38 mouse cellular contexts compared by ENCODE assay signal in the genomic region with DNA sequence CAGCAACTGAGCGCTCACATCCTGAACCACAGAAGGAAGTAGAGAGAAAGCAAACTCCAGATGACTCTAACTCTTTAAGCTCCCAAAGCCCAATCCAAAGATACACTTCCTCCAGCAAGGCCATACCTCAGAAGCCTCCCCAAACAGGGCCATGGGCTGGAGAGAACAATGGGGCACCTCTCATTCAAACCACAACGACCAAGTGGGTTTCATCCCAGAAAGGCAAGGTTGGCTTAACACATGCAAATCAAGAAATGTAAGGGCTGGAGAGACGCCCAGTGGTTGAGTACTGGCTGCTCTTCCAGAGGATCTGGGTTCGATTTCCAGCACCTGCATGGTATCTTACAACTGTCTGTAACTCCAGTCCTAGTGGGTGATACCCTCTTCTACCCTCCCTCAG. TPM values are rescaled to one million over a fixed set of nuclear protein-coding genes. Genes with fewer than 3 reads are reported as not detected.
"Had no signal": no experiment of that assay in that cellular context is flagged by ENCODE, and none has a peak within 500 bp of the region (broad histone marks: within the 10 kb centered on the region; RNA-seq: fewer than 3 reads in every experiment).

No protein-coding gene starts in this region.

- H3K4me2 ChIP-seq: heart, embryonic 13.5 days; heart, embryonic 15.5 days; hindbrain, embryonic 12.5 days; hindbrain, embryonic 14.5 days; intestine, embryonic 15.5 days; limb, embryonic 12.5 days; liver, embryonic 11.5 days had no signal

- H3K27ac ChIP-seq: heart, embryonic 13.5 days; heart, embryonic 15.5 days; hindbrain, embryonic 12.5 days; hindbrain, embryonic 14.5 days; intestine, embryonic 15.5 days; layer of hippocampus, adult 2 months; left cerebral cortex, adult 2 months; limb, embryonic 10.5 days; limb, embryonic 12.5 days; liver, embryonic 14.5 days had no signal

- H3K9ac ChIP-seq: heart, embryonic 13.5 days; heart, embryonic 15.5 days; hindbrain, embryonic 12.5 days; hindbrain, embryonic 14.5 days; intestine, embryonic 15.5 days; limb, embryonic 12.5 days; liver, embryonic 14.5 days had no signal

- H3K4me1 ChIP-seq: hindbrain, embryonic 12.5 days; intestine, embryonic 15.5 days had no signal

- H3K27me3 ChIP-seq: heart, embryonic 13.5 days; heart, embryonic 15.5 days; hindbrain, embryonic 12.5 days; intestine, embryonic 15.5 days; limb, embryonic 12.5 days had no signal

- H3K9me3 ChIP-seq: heart, embryonic 13.5 days; heart, embryonic 15.5 days; hindbrain, embryonic 12.5 days; intestine, embryonic 15.5 days; limb, embryonic 10.5 days had no signal

- DNase-seq: gastrocnemius, postnatal 14 days; gastrocnemius, postnatal 36 days; heart, adult 18-20 months; heart, postnatal 14 days; heart, postnatal 36 days; kidney, adult 18-20 months; kidney, adult 8-10 months; kidney, postnatal 10 days; kidney, postnatal 25 days; kidney, postnatal 4 days; liver had no signal

- ATAC-seq: hindbrain, embryonic 16.5 days; inflammation-experienced regulatory T-cells, adult 6 months; intestine, embryonic 15.5 days; intestine, postnatal 0 days had no signal

- H3K4me3 ChIP-seq: heart, embryonic 13.5 days; heart, embryonic 15.5 days; hindbrain, embryonic 12.5 days; intestine, embryonic 15.5 days; layer of hippocampus, adult 2 months; left cerebral cortex, adult 2 months; limb, embryonic 10.5 days; limb, embryonic 12.5 days had no signal

RNA-seq across cellular contexts. Expression of a gene that starts 7.4 kb away (rescaled TPM):
- total RNA-seq: hematopoietic stem cell, adult 5-6 weeks had no signal

RNA-seq across cellular contexts. Expression of a gene that starts 36.2 kb away (rescaled TPM):
- total RNA-seq: gastrocnemius, adult 18-20 months; gastrocnemius, adult 8-10 months; gastrocnemius, postnatal 14 days; gastrocnemius, postnatal 36 days; heart, adult 18-20 months; heart, postnatal 14 days; heart, postnatal 36 days; hematopoietic stem cell, adult 5-6 weeks; layer of hippocampus, adult 2 months; layer of hippocampus, postnatal 10 days; layer of hippocampus, postnatal 25 days; left cerebral cortex, adult 2 months; left cerebral cortex, postnatal 14 days; left cerebral cortex, postnatal 36 days had no signal
- polyA plus RNA-seq: gonadal fat pad, adult 2 months; heart, embryonic 13.5 days; heart, embryonic 15.5 days; heart, postnatal 0 days; hindbrain, embryonic 14.5 days; hindbrain, embryonic 16.5 days; intestine, embryonic 15.5 days; intestine, postnatal 0 days; kidney, embryonic 14.5 days; kidney, embryonic 16.5 days; limb, embryonic 10.5 days; limb, embryonic 12.5 days; limb, embryonic 14.5 days; liver, embryonic 11.5 days; liver, embryonic 14.5 days; liver, embryonic 16.5 days had no signal
